ENCODE assay signal across 18 mouse cellular contexts in the genomic region with DNA sequence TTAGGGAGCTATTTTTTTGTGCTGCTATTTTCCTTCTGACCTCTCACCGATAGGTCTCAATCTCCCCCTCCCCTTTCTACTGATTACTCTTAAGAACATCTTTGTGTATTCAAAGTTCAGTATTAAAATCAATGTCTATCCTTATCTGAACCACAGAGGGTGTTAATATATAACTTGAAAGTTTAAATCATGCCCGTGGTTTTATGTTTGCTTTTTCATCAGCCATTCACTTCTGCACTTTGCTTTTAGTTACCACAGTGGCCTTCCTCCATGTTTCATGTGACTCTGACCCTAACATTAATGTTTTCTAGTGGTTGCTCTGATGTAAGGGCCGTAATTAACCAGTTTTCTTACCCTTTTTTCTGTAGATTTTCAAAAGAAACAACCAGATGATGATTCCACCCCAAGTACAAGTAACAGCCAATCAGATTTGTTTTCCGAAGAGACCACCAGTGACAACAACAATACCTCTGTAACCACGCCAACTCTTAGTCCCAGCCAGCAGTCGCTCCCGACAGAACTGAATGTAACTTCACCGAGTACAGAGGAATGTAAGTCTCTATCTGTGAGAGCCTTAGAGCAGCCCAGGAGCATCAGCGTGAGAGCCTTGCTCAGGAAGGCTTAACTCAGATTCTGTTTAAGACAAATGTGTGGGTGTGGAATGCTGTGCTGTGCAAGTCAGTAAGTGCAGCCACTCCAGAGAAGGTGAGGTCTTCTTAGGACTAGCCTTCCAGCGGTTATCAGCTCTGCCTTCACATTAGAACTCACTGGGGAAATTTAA.
DNase-seq lines count a peak whose midpoint lies in the region; ATAC-seq and TF ChIP-seq lines count a peak whose summit lies in the region.
"Had no signal": no experiment of that assay in that cellular context is flagged by ENCODE, and none has a peak within 500 bp of the region (broad histone marks: within the 10 kb centered on the region; RNA-seq: fewer than 3 reads in every experiment).

No protein-coding gene starts in this region.

- H3K27ac ChIP-seq in kidney, postnatal 0 days = 0 out of 2 replicates have a peak overlapping the region, but pooled peaks have one; percentile 19
- H3K27ac ChIP-seq in liver, postnatal 0 days (ENCODE audit: low read depth) = peak overlapping the region; percentile 80
- H3K27ac ChIP-seq in hindbrain, embryonic 10.5 days = no peak overlapping the region
- H3K27ac ChIP-seq: embryonic facial prominence, embryonic 15.5 days; heart, embryonic 13.5 days; macrophage had no signal

- WGBS in kidney, postnatal 0 days = 74% methylated on average over 10 of the region's 10 CpGs
- WGBS in liver, postnatal 0 days (ENCODE audit: insufficient replicate concordance) = 68% methylated on average over 10 of the region's 10 CpGs
- whole genome bisulfite sequencing in hindbrain, embryonic 10.5 days = 84% methylated on average over 10 of the region's 10 CpGs

- no peak for TF ChIP-seq EP300 in liver, postnatal 0 days (IDR thresholded peaks at IDR 0.05; ENCODE audit: low read depth)

- H3K4me3 ChIP-seq in kidney, postnatal 0 days (replicated peaks; ENCODE audit: low read depth, low read length) = no peak overlapping the region
- H3K4me3 ChIP-seq in liver, postnatal 0 days (ENCODE audit: low read depth, low read length) = no peak overlapping the region
- H3K4me3 ChIP-seq in hindbrain, embryonic 10.5 days = no peak overlapping the region
- H3K4me3 ChIP-seq: embryonic facial prominence, embryonic 15.5 days; heart, embryonic 13.5 days had no signal

- no peak for DNase-seq in kidney, postnatal 0 days (ENCODE audit: low spot score)
- no peak for DNase-seq in kidney, postnatal 14 days
- peak; percentile 38 for DNase-seq in right cerebral cortex, adult 18-20 months
- no peak for DNase-seq in right cerebral cortex, postnatal 14 days
- no peak for DNase-seq in liver, postnatal 0 days
- DNase-seq in embryo, embryonic 11 days = no peak
- no peak for DNase-seq in hindbrain, embryonic 10.5 days (ENCODE audit: low spot score)
- DNase-seq in embryo, embryonic 10 days (ENCODE audit: low spot score) = no peak
- DNase-seq: adrenal gland, postnatal 25 days; cerebellum, adult 8-10 months; layer of hippocampus, adult 9-11 months; left cerebral cortex, postnatal 4 days; lung, adult 2 months; right cerebral cortex, postnatal 4 days had no signal

- no peak for ATAC-seq in kidney, postnatal 0 days (replicated peaks; ENCODE audit: low FRiP score, low read depth)
- peak; percentile 82 for ATAC-seq in liver, postnatal 0 days

- no peak overlapping the region for H3K4me2 ChIP-seq in kidney, postnatal 0 days (ENCODE audit: low read length)
- H3K4me2 ChIP-seq in liver, postnatal 0 days (ENCODE audit: low read depth, low read length) = peak overlapping the region; percentile 29
- H3K4me2 ChIP-seq: embryonic facial prominence, embryonic 15.5 days; heart, embryonic 13.5 days; midbrain, embryonic 11.5 days had no signal

- peaks cover 4% of the 10 kb centered on the region; the same call in 1 of the 2 replicates for H3K36me3 ChIP-seq in kidney, postnatal 0 days (ENCODE audit: insufficient read depth, low read length)
- peaks cover 7% of the 10 kb centered on the region; the same call in 1 of the 2 replicates for H3K36me3 ChIP-seq in liver, postnatal 0 days (replicated peaks; ENCODE audit: insufficient read depth, low read length)
- peaks cover 27% of the 10 kb centered on the region for H3K36me3 ChIP-seq in hindbrain, embryonic 10.5 days

- no peaks in the 10 kb centered on the region for H3K27me3 ChIP-seq in kidney, postnatal 0 days (ENCODE audit: insufficient read depth, low read length)
- H3K27me3 ChIP-seq in liver, postnatal 0 days (ENCODE audit: insufficient read depth, low read length) = no peaks in the 10 kb centered on the region
- H3K27me3 ChIP-seq in hindbrain, embryonic 10.5 days (ENCODE audit: insufficient read depth, poor library complexity, severe bottlenecking) = no peaks in the 10 kb centered on the region
- H3K27me3 ChIP-seq: embryonic facial prominence, embryonic 15.5 days; heart, embryonic 13.5 days had no signal

- TF ChIP-seq CTCF in kidney, postnatal 0 days (IDR thresholded peaks at IDR 0.05; ENCODE audit: low read depth) = no peak
- TF ChIP-seq CTCF in liver, postnatal 0 days (IDR thresholded peaks at IDR 0.05; ENCODE audit: low read depth) = no peak

- H3K4me1 ChIP-seq in kidney, postnatal 0 days (replicated peaks; ENCODE audit: insufficient read depth, low read length) = peaks cover 17% of the 10 kb centered on the region
- peaks cover 17% of the 10 kb centered on the region for H3K4me1 ChIP-seq in liver, postnatal 0 days (ENCODE audit: insufficient read depth)
- H3K4me1 ChIP-seq in hindbrain, embryonic 10.5 days (replicated peaks) = 0 out of 2 replicates have a peak, but pooled peaks cover 3% of the 10 kb centered on the region

- no peak overlapping the region for H3K9ac ChIP-seq in kidney, postnatal 0 days (ENCODE audit: low read depth, low read length)
- H3K9ac ChIP-seq in liver, postnatal 0 days (replicated peaks) = no peak overlapping the region
- H3K9ac ChIP-seq: embryonic facial prominence, embryonic 15.5 days; heart, embryonic 13.5 days had no signal

- no peaks in the 10 kb centered on the region for H3K9me3 ChIP-seq in kidney, postnatal 0 days (replicated peaks; ENCODE audit: low read length)
- no peaks in the 10 kb centered on the region for H3K9me3 ChIP-seq in liver, postnatal 0 days (ENCODE audit: low read length)
- H3K9me3 ChIP-seq in hindbrain, embryonic 10.5 days = no peaks in the 10 kb centered on the region
- H3K9me3 ChIP-seq: embryonic facial prominence, embryonic 15.5 days; heart, embryonic 13.5 days had no signal
